Mouse (Mus musculus): ENCODE measurements at regions not wholly inside any gene's neighbourhood (a gene's known extent, or its start where the extent isn't known, plus 50 kb on each side); places are given as distances from the start of the nearest gene placed in this dataset.

DNA sequence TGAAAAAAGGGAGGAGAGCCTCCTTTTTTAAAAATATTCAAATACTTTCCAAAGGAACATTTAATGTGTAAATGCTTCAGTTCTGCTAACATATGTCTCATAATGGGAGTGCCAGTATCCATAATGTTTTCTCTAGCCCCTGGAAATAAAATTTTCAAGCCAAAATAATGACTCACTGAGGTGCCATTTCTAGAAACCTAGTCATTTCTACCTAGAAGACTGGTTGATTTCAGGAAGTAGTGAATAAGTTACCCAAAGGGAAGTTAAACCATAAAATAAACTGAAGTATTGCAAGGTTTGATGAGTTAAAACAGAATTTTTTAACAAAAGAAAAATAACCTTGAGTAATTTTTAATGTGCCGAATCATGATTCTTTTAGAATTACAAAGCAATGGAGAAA lies 85.8 kb upstream of the Hapln1 start:
- TF ChIP-seq CTCF (IDR thresholded peaks at IDR 0.05) (no peak), EP300 (IDR thresholded peaks at IDR 0.05) (no peak)
